Mouse (Mus musculus) bone marrow, adult 2 months (tissue): ENCODE measurements around the gene Mrps12.

Source experiments
- CTCF ChIP-seq: fragments of 200-500 bp; IDR thresholded peaks from 2 replicates; pipeline ENCODE4 v1.5.1; 2011; ENCODE audit warnings: low read length, control low read depth; ENCODE audit not compliant: control insufficient read depth, insufficient read depth
- POLR2A ChIP-seq: fragments of 200-500 bp; IDR thresholded peaks from 2 replicates; pipeline ENCODE4 v1.6.1; 2011; ENCODE audit warnings: low read depth, mild to moderate bottlenecking, control low read depth, low read length, borderline replicate concordance; ENCODE audit not compliant: control insufficient read depth

DNA sequence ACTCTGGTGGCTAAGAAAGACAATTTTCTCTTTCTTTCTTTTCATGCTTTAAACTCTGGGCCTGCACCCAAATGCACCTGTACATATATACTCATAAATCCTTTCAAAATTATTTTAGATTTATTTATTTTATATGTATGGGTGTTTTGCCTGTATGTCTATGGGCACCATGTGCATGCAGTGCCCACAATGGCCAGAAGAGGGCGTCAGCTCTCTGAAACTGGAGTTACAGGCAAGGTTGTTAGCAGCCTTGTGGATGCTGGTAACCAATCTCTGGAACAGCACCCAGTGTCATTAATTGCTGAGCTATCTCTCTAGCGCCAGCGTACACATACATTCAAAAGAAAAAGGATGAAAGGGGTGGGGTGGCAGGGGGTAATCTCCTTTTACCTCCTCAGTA is 30.7 kb downstream of the Mrps12 start:
- no peak for TF ChIP-seq POLR2A
- peak; percentile 34; the same call in 1 of the 2 replicates for TF ChIP-seq CTCF
